ENCODE assay signal across 16 mouse cellular contexts in the genomic region with DNA sequence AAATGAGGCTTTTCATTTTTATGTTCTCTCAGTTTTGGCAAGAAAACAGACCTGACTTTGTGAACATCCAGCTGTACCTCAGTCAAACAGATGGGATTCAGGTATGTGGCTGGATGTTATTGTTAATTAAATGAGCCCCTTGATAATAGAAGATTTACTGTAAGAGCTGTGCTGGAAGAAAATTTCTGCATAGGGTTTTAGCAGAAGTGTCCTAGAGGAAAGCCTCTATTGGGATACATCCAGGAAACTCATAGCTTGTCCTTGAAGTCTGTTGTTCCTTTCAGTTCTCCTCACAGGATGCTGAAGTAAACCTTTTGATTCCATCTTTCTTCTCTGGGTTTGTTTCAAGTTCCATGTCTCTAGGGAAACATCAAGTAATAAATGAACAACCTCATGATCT.
"Had no signal": no experiment of that assay in that cellular context is flagged by ENCODE, and none has a peak within 500 bp of the region (broad histone marks: within the 10 kb centered on the region; RNA-seq: fewer than 3 reads in every experiment).

No protein-coding gene starts in this region.

- H3K4me3 ChIP-seq: neural tube, embryonic 12.5 days; neural tube, embryonic 13.5 days; stomach, embryonic 15.5 days had no signal

- H3K4me1 ChIP-seq: neural tube, embryonic 12.5 days; neural tube, embryonic 13.5 days; stomach, embryonic 15.5 days had no signal

- H3K4me2 ChIP-seq: neural tube, embryonic 12.5 days; neural tube, embryonic 13.5 days; stomach, embryonic 15.5 days had no signal

- DNase-seq: retina, postnatal 1 day; right cerebral cortex, adult 18-20 months; right cerebral cortex, postnatal 14 days; right cerebral cortex, postnatal 25 days; right cerebral cortex, postnatal 4 days; spleen, adult 18-20 months; thymus, adult 18-20 months; thymus, adult 2 months; thymus, postnatal 14 days; thymus, postnatal 25 days; thymus, postnatal 36 days; thymus, postnatal 4 days had no signal

- H3K27ac ChIP-seq: neural tube, embryonic 12.5 days; neural tube, embryonic 13.5 days; stomach, embryonic 15.5 days; stomach, postnatal 0 days had no signal

- H3K9ac ChIP-seq: neural tube, embryonic 12.5 days; neural tube, embryonic 13.5 days; stomach, embryonic 15.5 days had no signal

- H3K9me3 ChIP-seq: neural tube, embryonic 12.5 days; neural tube, embryonic 13.5 days; stomach, embryonic 15.5 days had no signal

- H3K36me3 ChIP-seq: neural tube, embryonic 12.5 days; neural tube, embryonic 13.5 days; stomach, embryonic 15.5 days had no signal

- H3K27me3 ChIP-seq: neural tube, embryonic 12.5 days; neural tube, embryonic 13.5 days; stomach, embryonic 15.5 days had no signal
